Mouse (Mus musculus): ENCODE data around the gene Krt16.

DNA sequence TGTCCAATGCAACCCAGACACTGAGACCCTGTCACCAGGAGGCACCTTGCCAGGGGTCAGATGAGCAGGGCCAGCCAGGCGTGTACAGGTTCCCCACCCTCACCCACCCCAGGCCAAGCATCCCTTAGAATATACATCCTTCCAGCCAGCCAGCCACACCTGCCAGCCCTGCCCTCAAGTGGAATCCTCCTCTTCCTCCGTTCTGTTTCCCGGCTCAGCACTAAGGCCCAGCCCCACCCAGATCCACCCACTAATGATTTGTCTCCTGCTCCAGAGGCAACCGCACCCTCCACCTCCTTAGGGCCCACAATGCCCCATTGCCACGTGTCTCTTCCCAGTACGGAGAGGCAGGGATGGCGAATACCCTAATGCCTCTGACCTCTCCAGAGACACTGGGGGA is 26.0 kb upstream of the Krt16 start:
- TF ChIP-seq MAX (IDR thresholded peaks at IDR 0.05): no peak
- no peak for TF ChIP-seq CTCF (IDR thresholded peaks at IDR 0.05; ENCODE audit: control insufficient read depth, insufficient read depth, insufficient read length)

Measured in C2C12 (cell line).